Mouse (Mus musculus) urinary bladder, postnatal 10 days (tissue): ENCODE results near the gene Fcer1a.
"Not testable (repeated sequence)": the region's sequence is repeated elsewhere in the genome, so short reads cannot be mapped to it uniquely, and the experiment has no call there.

Experiments
- DNase-seq: peaks from one replicate; pipeline ENCODE4 v3.0.0; 2022; ENCODE audit warnings: low spot score

The Fcer1a gene

GRCm38 (mm10) chr1:173227081-173227480 lies at the start of gene Fcer1a:
Fcer1a (minus strand) TSS chr1:173227214.
- DNase-seq = no peak

DNA sequence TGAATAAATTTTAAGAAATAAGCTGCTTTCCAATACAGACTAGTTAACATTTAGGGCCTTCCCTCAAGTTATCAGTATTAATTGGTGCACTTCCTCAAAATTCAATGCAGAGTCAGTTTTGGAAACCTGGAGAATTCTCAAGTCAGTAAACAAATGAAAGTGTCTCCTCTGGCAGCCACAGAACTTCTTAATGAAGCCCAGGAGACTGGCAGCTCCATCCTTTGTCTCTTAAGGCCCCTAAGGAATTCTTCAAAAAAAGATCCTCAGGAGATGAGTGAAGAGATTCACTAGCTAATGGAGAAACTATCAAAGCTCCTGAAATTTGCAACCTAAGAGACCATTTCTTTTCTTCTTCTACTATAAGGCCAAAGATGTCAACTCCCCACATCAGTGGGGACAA lies 38.7 kb upstream of the Fcer1a start, which contains the start of gene Olfr418:
Gene Olfr418, plus strand, starts transcription at position 301 of the 400 bp plus-strand sequence.
- no peak for DNase-seq

GRCm38 (mm10) chr1:173249888-173250287 lies 22.9 kb upstream of the Fcer1a start:
- DNase-seq = no peak

DNA sequence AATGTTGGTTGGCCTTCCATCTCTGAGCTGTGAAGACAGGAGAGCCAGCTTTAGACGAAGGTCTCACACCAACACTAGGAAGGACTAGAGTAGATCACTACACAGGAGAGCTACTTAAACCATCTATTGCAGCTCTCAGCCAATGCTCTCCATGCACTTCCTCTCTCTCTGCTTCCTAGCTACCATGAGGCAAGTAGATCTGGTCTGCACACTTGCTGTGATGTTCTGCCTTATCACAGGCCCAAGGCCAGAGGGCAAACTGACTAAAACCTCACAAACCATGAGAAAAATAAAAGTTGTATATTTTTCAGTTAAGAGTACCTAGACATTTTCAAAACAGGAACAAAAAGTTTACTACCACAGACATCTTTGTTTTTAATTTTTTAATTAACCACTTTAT lies 10.0 kb upstream of the Fcer1a start:
- DNase-seq = not testable (repeated sequence)

- DNase-seq = no peak
Measured at GRCm38 (mm10) chr1:173216481-173216880, 10.5 kb downstream of the Fcer1a start.

- DNase-seq = no peak
Measured at GRCm38 (mm10) chr1:173212092-173212491, 14.9 kb downstream of the Fcer1a start, which contains the start of gene Olfr1404. Olfr1404 (plus strand) TSS chr1:173212392.

DNA sequence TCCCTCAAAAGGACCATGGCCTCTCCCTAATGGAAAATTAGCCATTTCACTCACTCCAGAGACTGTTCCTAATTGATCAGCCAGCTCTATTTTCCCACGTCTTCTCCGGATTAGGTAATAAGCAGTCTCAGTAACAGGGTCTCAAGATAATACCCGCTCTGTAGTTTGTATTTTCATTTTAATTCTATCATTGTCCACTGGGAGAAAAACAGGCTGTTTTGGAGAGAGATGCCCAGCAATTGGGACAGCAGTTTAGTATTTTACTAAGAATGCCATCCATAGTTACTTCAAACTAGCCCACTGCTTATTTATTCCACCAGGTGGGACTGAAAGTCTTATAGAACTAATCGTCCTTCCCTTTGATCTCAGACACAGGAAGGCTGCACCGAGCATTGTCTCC lies 29.5 kb downstream of the Fcer1a start, which contains the start of gene Olfr218:
Gene Olfr218, plus strand, starts transcription at position 301 of the 400 bp plus-strand sequence.
- DNase-seq = no peak

DNA sequence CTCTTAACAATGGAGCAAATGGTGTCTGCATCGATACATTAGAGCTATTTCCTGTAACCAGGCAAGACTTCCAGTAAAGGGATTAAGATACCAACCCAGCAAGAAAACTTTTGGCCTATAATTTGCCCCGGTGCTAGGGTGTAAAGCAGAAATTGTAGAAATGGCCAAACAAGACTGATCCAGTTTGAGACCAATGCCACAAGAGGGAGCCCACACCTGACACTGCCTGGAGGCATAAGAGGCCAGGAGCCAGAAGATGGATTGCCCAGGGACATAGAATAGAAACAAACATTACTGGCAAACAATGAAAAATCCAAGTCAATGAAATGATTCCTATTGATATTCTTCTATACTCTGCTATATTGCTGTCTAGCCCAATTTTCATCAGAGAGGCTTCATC lies 30.7 kb downstream of the Fcer1a start:
- DNase-seq = no peak

DNA sequence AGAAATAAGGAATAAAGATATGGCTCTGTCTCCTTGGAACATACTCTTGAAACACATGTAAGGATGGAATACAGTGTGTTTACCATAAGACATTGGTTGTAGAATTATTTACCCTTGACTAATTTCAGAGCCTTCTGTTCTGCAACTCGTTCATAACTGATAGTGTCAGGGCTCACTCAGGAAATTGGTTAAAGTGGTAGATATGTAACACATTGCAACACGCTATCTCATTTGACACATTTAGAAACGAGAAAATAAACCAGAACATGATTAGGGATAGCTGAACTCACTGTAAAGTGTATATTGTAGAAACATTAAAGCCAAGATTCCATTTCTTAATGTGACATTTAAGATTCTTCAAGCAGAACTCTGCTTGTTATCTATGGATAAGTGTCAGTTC lies 35.0 kb downstream of the Fcer1a start:
- DNase-seq = no peak

- no peak for DNase-seq
Measured at GRCm38 (mm10) chr1:173190540-173190939, 36.5 kb downstream of the Fcer1a start, which contains the start of gene Olfr1406. Olfr1406 (minus strand) TSS chr1:173190640.

GRCm38 (mm10) chr1:173174154-173174842 lies 52.7 kb downstream of the Fcer1a start:
- DNase-seq = no peak
